Mouse (Mus musculus): ENCODE measurements around the gene Gjc3. TPM values are rescaled to one million over a fixed set of nuclear protein-coding genes. Genes with fewer than 3 reads are reported as not detected.
"Not testable (repeated sequence)": the region's sequence is repeated elsewhere in the genome, so short reads cannot be mapped to it uniquely, and the experiment has no call there.

Gjc3 gene
- under 1 TPM in 1 of 2 experiments, not detected in 1; 0.08 TPM for polyA plus RNA-seq (2017; shearing (Covaris generic))

- no peak for ATAC-seq
These were observed at the start of gene Gjc3 for GRCm38 (mm10) chr5:137962945-137963344. TSS of gene Gjc3 (minus strand) at chr5:137963098.

- ATAC-seq, result no peak
These were observed 49.5 kb upstream of the Gjc3 start for GRCm38 (mm10) chr5:138012382-138012781.

- ATAC-seq, result no peak
These were observed 46.5 kb upstream of the Gjc3 start for GRCm38 (mm10) chr5:138009437-138009836.

- ATAC-seq, result no peak
These were observed 23.5 kb upstream of the Gjc3 start for GRCm38 (mm10) chr5:137986351-137986750.

DNA sequence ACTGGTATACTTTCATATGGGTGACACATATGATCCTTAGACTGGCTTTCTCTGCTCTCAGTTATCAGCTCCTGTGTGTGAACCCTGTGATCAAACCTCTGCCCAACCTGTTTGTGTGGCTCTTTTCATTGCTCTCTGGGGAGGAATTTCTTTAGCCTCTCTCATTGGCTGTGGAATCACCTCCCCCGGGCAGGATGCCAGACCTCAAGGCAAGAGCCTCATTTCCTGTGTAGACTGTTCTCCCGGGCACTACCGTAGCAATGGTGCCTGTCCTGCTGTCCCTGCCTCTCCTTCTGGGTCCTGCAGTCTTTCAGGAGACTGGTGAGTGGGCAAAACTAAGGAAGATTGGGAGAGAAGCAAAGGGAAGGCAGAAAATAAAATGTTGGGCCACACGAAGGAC, 18.4 kb upstream of the Gjc3 start, which contains the start of gene Azgp1:
TSS of gene Azgp1 (plus strand) at position 221 of the 400 bp plus-strand sequence.
- ATAC-seq, result no peak

DNA sequence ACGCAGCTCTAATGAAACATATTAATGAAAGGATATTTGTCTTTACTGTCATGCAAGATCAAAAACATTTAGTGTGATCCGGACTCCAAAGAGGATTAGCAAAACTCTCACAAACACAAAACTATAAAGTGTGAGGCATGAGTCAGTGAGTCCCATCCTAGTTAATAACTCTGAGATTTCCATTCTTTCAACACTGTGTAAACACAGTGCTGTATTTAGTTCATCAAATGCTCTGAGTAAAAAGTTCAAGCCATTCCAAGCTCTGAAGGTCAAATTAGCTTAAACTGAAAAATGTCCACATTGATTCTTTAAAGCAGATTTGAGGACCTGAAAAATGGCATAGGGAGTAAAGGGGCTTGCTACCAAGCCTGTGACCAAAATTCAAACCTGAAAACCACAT, 16.2 kb upstream of the Gjc3 start:
- ATAC-seq, result no peak

DNA sequence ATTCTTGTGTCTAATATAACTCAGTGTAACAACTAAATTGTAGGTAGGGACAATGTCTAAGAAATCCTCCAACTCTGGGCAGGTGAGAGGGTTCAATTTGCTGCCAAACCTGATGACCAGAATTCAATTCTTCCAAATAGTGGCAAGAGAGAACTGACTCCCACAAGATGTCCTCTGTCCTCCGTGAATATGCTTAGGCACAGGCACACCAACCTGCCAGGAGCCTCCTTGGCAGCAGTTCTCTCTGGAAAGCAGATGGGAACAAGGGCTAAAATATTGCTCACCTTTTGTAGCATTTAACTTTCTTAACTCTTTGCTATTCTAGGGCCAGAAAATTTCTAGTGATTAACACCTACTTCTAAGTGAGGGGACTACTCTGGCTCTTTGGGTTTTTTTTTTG, 14.4 kb upstream of the Gjc3 start:
- ATAC-seq, result no peak

DNA sequence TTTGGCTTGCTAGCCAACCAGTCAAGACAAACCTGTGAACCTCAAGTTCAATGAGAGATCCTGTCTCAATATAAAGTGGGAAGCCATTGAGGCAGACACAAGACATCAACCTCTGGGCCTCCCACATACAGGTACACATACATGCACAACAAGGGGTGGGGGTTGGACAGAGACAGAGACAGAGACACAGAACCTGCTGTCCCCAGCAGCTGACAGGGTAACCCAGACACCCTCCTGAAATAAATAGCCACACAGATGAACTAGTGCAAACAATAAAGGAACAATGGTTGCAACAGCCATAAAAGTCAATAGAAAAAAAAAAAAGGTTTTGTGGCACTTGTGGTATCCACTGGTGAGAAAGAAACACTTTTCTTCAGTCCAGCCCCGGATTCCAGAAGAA, 12.5 kb upstream of the Gjc3 start:
- ATAC-seq, result no peak

GRCm38 (mm10) chr5:137974724-137975123, 11.8 kb upstream of the Gjc3 start:
- no peak for ATAC-seq

DNA sequence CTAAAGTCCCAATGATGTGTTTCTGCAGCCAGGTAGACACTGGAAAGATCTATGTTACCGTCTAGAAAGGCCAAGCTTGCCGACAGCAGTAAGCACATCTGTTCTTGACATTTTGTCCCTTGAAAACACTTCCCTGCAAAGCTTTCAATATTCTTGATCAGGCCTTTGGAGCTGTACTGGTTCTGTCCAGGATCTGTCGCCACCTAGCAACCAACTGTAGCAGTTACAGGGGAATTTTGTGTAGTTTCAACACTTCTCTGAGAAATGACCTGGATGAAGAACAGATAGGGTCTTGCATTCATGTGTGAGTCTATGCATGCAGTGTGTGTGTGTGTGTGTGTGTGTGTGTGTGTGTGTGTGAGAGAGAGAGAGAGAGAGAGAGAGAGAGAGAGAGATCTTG, 10.8 kb upstream of the Gjc3 start:
- ATAC-seq, result no peak

- ATAC-seq, result no peak
These were observed 10.3 kb upstream of the Gjc3 start for GRCm38 (mm10) chr5:137973161-137973560.

DNA sequence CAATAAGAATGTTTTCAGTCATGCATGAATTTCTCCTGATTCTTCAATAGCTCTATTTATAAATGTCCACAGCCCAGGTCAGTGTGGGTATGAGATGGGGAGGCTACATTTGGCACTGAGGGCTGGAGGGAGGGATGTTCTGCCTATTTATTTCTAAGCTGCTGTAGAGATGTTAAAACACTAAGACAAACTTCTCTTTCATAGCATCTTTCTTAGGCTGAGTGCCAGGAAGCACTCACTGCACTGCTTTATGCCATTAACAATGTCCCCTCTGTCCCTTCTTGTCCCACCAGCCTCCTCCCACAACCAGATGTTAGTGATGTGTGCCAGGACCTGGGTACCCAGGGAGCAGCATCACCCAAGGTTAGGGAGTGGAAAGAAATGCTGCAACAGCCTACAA, 3.6 kb upstream of the Gjc3 start:
- no peak for ATAC-seq

DNA sequence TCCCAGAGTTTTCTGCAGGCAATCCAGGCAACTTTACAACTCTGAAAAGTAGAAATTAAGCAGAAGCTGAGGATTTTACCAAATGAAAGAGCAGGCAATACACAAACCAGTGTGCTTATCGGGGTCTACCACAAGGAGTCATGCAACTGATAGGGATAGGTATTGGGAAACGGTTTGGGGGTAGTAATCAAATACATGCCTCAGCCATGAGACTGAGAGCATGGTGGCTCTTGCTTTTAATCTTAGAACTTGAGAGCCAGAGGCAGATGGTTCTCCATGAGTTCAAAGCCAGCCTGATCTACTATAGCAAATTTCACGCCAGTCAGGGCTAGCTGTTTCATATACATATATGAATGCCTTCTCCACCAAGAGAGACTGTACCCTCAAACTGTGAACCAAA, 6.5 kb downstream of the Gjc3 start:
- ATAC-seq, result no peak

GRCm38 (mm10) chr5:137951218-137951617, 11.7 kb downstream of the Gjc3 start:
- no peak for ATAC-seq

- no peak for ATAC-seq
These were observed 15.6 kb downstream of the Gjc3 start for GRCm38 (mm10) chr5:137947303-137947702.

GRCm38 (mm10) chr5:137943133-137943532, 19.8 kb downstream of the Gjc3 start:
- no peak for ATAC-seq

GRCm38 (mm10) chr5:137940948-137941347, 21.9 kb downstream of the Gjc3 start:
- no peak for ATAC-seq

DNA sequence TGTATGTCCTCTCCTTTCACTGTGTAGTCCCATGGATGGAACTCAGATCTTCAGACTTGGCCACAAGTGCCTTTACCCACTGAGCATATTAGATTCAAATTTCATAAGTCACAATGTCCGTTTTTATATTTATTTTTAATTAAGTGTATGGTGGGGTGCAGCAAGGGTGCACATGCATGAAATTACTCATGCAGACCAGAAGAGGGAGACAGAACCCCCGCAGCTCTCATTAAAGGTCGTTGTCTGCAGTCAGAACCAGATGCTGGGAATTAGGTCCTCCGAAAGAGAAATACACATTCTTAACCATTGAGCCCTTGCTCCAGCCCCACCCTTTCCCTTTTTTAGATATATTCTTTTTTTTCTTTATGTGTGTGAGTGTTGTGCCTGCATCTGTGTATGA, 25.7 kb downstream of the Gjc3 start:
- no peak for ATAC-seq

- ATAC-seq, result no peak
These were observed 26.4 kb downstream of the Gjc3 start for GRCm38 (mm10) chr5:137936486-137936885.

DNA sequence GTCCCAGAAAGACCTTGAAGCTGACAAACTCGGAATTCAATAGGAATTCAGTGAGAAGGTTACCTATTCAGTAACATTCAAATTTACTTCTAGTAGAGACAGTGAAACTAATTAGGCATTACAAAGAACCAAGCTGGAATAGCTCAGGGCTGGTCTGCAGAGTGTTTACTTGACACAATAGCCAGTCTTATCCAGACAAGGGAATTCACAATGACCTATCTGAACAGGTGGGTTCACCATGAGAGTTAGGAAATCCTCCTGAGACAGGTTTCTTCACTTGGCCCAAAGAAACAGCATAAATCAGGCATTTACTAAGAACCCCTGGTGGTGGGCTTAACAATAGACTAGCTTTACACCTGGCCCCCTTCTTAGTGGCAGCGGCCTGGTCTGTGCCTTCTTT, 29.0 kb downstream of the Gjc3 start:
- not testable (repeated sequence) for ATAC-seq

GRCm38 (mm10) chr5:137928439-137928838, 34.5 kb downstream of the Gjc3 start:
- ATAC-seq, result no peak

GRCm38 (mm10) chr5:137922171-137922570, 40.7 kb downstream of the Gjc3 start:
- no peak for ATAC-seq

GRCm38 (mm10) chr5:137921532-137921931, 41.4 kb downstream of the Gjc3 start, which contains the start of gene Cyp3a13:
TSS of gene Cyp3a13 (minus strand) at chr5:137921619.
- ATAC-seq, result no peak

- ATAC-seq, result no peak
These were observed 47.3 kb downstream of the Gjc3 start for GRCm38 (mm10) chr5:137915550-137915949.

DNA sequence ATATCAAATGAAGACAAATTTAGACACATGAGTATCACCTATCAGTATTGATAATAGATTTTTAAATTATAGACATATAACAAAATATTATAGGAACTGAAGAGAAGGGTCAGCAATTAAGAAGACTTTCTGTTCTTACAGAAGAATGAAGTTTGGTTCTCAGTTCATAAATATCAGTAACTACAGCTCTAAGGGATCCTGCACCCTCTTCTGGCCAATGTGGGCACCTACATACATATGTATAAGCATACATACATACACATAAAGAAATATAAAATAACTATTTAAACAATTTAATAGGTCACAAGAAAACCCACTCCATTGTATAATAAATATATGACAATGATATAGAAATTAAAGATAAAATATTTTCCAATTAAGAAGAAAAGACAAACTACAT, 48.4 kb downstream of the Gjc3 start:
- ATAC-seq, result no peak

Data from CD4-positive, CD25-positive, alpha-beta regulatory T cell, adult 4 months (primary cell).